Mouse (Mus musculus) ES-E14 (cell line): Measurements from ENCODE around the gene Prmt2. TPM values are rescaled to one million over a fixed set of nuclear protein-coding genes. Genes with fewer than 3 reads are reported as not detected.

ENCODE experiments used
- DNase-seq: peaks from one replicate; pipeline ENCODE4 v3.0.0-alpha.2; 2013; ENCODE audit warnings: low read depth, low spot score
- H3K27ac ChIP-seq: 2 replicates; pipeline ENCODE4 v1.5.1; 2012; ENCODE audit warnings: low read depth, mild to moderate bottlenecking, low read length, moderate library complexity, mixed read lengths; ENCODE audit not compliant: poor library complexity, insufficient read depth, severe bottlenecking
- H3K36me3 ChIP-seq: 2 replicates; pipeline ENCODE4 v1.6.1; 2012; ENCODE audit warnings: mild to moderate bottlenecking, low read length, moderate library complexity, mixed read lengths; ENCODE audit not compliant: control insufficient read depth, poor library complexity, insufficient read depth, severe bottlenecking
- H3K4me1 ChIP-seq, 2 experiments: fragments of 150-350 bp in 1 of 2; sonication (generic) in 1 of 2; 2 replicates each; pipeline ENCODE4 v1.6.1; 2012; ENCODE audit warnings: low read length in 2 of 2, mild to moderate bottlenecking in 1 of 2, mixed read lengths in 1 of 2; ENCODE audit not compliant: control insufficient read depth in 2 of 2, insufficient read depth in 2 of 2, poor library complexity in 1 of 2
- H3K4me3 ChIP-seq, 2 experiments: fragments of 150-350 bp in 1 of 2; sonication (generic) in 1 of 2; 2 replicates each; pipeline ENCODE4 v1.5.1; 2012; ENCODE audit warnings: low read length in 2 of 2, low read depth in 1 of 2, mild to moderate bottlenecking in 1 of 2, mixed read lengths in 1 of 2; ENCODE audit not compliant: insufficient read depth in 1 of 2, poor library complexity in 1 of 2, severe bottlenecking in 1 of 2
- H3K9ac ChIP-seq: 2 replicates; pipeline ENCODE4 v1.6.1; 2012; ENCODE audit warnings: low read depth, mild to moderate bottlenecking, low read length, mixed read lengths; ENCODE audit not compliant: poor library complexity, insufficient read depth, severe bottlenecking
- H3K9me3 ChIP-seq: fragments of 150-350 bp; sonication (generic); 2 replicates; pipeline ENCODE4 v1.6.1; 2012; ENCODE audit warnings: low read depth, mild to moderate bottlenecking, low read length; ENCODE audit not compliant: control insufficient read depth, insufficient read depth
- CHD2 ChIP-seq: IDR thresholded peaks from 2 replicates; pipeline ENCODE4 v1.6.1; 2014; ENCODE audit warnings: mild to moderate bottlenecking, low read depth, low read length, inconsistent platforms
- HCFC1 ChIP-seq: IDR thresholded peaks from 2 replicates; pipeline ENCODE4 v1.6.1; 2012; ENCODE audit warnings: low read length, inconsistent platforms, borderline replicate concordance; ENCODE audit not compliant: insufficient read depth
- MAFK ChIP-seq: IDR thresholded peaks from 2 replicates; pipeline ENCODE4 v1.6.1; 2014; ENCODE audit warnings: mild to moderate bottlenecking, low read depth, low read length, inconsistent platforms; ENCODE audit not compliant: insufficient read depth
- ZC3H11A ChIP-seq: IDR thresholded peaks from 2 replicates; pipeline ENCODE4 v1.6.1; 2012; ENCODE audit warnings: low read depth, mild to moderate bottlenecking, inconsistent platforms, low read length, borderline replicate concordance
- ZNF384 ChIP-seq: IDR thresholded peaks from 2 replicates; pipeline ENCODE4 v1.6.1; 2012; ENCODE audit warnings: low read depth, low read length, inconsistent platforms
- in situ Hi-C, 2 experiments: fragments of 600-800 bp; cut with MboI; formaldehyde crosslinking; loops; one replicate each; pipeline ENCODE4 v1.15.1; 2025; ENCODE audit warnings: low sequenced_read_pairs in 2 of 2, inconsistent platforms in 1 of 2; ENCODE audit not compliant: unreplicated experiment in 2 of 2
- total RNA-seq: library from RNA; depleted of rRNA; stranded (reverse); fragments of 300-350 nt; gene quantifications from 2 replicates; pipeline ENCODE4 v1.2.3, GENCODE M21; 2012; rRNA removed

The Prmt2 gene
- 15.1 and 21.5 TPM in 2 replicates for total RNA-seq

DNA sequence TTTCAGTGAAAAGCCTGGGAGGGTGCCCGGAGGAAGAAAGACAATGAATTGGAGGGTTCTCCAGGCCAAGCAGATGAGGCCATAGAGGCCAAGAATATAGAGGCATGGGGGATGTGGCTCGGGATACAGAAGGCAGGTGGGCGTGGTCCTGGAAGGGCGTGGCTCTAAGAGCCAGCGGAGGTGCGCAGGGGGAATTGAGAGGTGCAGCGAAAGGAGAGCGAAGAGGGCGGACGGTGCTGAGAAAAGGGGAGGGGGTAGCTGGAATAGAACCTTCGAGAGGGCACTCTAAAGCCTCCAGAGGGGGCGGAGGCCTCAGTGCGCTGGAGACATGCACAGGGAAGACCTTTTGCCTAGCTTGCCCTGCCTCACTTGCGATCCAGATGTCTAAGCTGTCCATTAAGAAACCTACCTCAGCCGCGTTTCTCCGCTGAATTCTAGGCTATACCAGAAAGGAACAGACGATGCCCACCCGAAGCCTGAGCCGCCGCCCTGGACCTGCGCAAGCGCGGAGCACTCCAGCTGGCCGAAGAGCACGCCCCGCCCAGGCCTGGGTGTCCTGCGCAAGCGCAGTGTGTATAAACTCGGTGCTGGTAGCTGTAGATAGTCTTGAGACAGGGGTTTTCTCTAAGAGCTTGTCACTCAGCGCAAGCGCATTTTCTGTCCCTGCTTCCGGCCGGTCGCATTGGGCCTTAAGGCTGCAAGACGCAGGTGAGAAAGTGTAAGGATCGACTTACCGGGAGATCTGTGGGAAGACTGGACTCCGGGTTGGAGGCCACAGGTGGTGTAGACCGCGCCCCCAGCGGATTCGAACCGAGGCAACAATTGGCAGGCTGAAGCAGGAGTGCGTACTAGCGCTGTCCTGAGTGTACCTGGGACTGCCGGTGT is at the start of gene Prmt2:
Gene Prmt2 (minus strand): TSS at position 525 of the 885 bp plus-strand sequence.
- Histone ChIP-seq H3K9me3 (no peaks in the 10 kb centered on the region), H3K36me3 (no peaks in the 10 kb centered on the region), H3K27ac (0 out of 2 replicates have a peak within 1 kb of the TSS, but pooled peaks have one; percentile 28), H3K9ac (peak within 1 kb of the TSS; percentile 73; the same call in 1 of the 2 replicates), H3K4me1 (0 out of 4 replicates have a peak, but pooled peaks cover 0 to 1% of the 10 kb centered on the region in 2 experiments), H3K4me3 (peak within 1 kb of the TSS; percentile 76 to 91)
- TF ChIP-seq ZC3H11A (no peak), HCFC1 (no peak), CHD2 (no peak), ZNF384 (no peak)
- in situ Hi-C loops = no loop called here
- peak; percentile 95 for DNase-seq

DNA sequence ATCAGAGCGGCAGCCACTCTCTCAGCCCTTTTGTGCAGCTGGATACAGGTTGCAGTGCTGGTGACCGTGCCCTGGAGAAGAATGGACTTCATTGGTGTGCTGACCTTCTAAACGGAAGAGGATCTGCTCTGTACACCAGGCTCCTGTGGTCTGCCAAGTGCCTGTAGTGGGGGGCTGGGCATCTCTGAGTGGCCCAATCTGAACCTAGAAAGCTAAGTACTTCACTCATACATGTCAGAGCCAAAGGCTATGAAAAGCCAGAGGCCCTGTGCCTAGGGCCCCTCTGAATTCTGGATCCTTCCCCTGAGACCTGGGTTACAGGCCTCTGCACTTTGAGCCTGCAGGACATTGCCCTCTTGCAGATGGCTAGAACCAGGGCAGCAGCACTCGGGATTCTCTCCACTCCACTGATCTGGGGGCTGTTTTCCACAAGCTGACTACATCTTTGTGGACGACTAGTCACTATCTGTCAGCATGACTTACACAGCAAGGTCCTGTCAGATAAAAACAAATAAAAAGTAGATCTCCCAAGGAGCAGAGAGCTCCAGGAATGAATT is 41.0 kb upstream of the Prmt2 start:
- H3K9me3 ChIP-seq = no peaks in the 10 kb centered on the region

DNA sequence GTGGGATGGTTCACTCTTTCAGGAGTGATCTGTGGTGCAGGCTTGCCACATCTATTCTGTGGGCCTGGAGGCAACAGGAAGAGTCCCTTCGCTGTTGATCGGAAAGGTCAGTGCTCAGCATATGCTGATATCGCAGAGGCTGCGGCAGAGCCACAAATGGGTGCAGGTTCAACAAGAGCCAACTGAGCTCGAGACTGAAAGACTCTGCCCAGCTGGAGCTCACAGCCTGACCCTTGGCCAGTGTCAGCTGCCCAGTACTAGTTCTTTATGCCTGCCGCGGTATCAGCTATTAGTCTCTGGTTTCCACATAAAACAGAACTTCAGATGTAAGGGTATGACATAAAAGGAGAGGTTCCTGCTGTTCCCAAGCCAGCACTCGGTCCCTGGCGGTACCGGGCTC is 37.6 kb upstream of the Prmt2 start:
- in situ Hi-C loops = no loop called here
- H3K9ac ChIP-seq = no peak overlapping the region
- DNase-seq = no peak
- no peak for TF ChIP-seq ZC3H11A
- no peak for TF ChIP-seq ZNF384
- TF ChIP-seq CHD2 = no peak
- TF ChIP-seq MAFK = no peak
- no peak for TF ChIP-seq HCFC1
- H3K27ac ChIP-seq = no peak overlapping the region
- peak overlapping the region in 1 of 2 experiments; percentile 17; a peak in 1 of 4 replicates for H3K4me3 ChIP-seq
- peaks cover 2% of the 10 kb centered on the region; the same call in 1 of the 2 replicates for H3K36me3 ChIP-seq
- no peaks in the 10 kb centered on the region for H3K9me3 ChIP-seq
- no peaks in the 10 kb centered on the region for H3K4me1 ChIP-seq

More for the DNA sequence above, 41.0 kb upstream of the Prmt2 start:
- in situ Hi-C loops = no loop called here
- no peaks in the 10 kb centered on the region for H3K4me1 ChIP-seq
- no peak overlapping the region for H3K4me3 ChIP-seq
- H3K36me3 ChIP-seq = peaks cover 2% of the 10 kb centered on the region; the same call in 1 of the 2 replicates
- TF ChIP-seq CHD2 = no peak
- TF ChIP-seq ZNF384 = no peak
- TF ChIP-seq MAFK = no peak
- DNase-seq = no peak
- H3K9ac ChIP-seq = no peak overlapping the region
- H3K27ac ChIP-seq = no peak overlapping the region

DNA sequence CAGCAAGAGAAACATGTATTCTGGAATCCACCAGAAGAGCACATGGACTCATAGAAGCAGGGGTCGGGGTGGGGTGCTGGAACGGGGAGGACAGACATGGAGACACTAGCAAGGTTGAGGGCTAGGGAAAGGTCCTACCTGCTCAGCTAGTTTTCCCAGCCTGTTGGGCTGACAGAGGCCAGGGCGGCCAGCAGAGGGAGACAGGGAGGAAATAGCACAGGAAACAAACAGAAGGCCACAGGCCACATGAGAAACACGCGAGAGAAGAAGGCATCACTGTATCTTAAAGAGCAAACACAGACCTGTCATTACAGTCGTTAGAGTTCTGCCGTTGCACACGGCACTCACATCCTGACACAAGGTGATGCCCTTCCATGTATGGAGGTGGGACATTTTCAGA is 33.6 kb upstream of the Prmt2 start:
- Histone ChIP-seq H3K4me3 (no peak overlapping the region), H3K36me3 (no peaks in the 10 kb centered on the region; the same call in 1 of the 2 replicates), H3K9ac (no peak overlapping the region), H3K9me3 (no peaks in the 10 kb centered on the region), H3K4me1 (no peaks in the 10 kb centered on the region), H3K27ac (no peak overlapping the region)
- in situ Hi-C loops = no loop called here
- no peak for TF ChIP-seq HCFC1
- TF ChIP-seq ZNF384 = no peak
- TF ChIP-seq MAFK = no peak
- TF ChIP-seq ZC3H11A = no peak
- no peak for TF ChIP-seq CHD2
- DNase-seq = peak; percentile 20
